Mouse (Mus musculus) brain, adult 2 months (tissue): ENCODE data around the gene Tomm34.

ENCODE experiments used
- DNase-seq: peaks from one replicate; pipeline ENCODE4 v3.0.0; 2011; ENCODE audit warnings: low read depth, low spot score

Tomm34 gene

DNA sequence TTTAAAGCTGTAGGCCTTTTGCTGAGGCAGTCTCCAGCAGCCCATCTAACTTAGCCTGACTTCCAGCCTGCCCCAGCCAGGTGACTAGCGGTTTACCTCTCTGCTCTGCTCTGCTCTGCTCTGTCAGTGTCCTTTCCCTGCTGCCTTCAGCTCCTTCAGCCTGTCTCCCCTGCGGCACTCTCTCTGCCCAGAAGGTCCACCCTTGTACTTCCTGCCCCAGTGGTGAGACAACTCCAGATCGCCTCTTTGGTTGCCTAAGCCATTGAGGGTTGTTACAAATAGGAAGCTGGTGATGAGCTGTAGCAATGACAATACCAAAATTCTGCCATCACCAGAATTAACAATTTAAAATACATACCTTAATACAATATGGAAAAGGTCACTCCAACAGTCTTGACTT is 60.0 kb downstream of the Tomm34 start:
- no peak for DNase-seq

DNA sequence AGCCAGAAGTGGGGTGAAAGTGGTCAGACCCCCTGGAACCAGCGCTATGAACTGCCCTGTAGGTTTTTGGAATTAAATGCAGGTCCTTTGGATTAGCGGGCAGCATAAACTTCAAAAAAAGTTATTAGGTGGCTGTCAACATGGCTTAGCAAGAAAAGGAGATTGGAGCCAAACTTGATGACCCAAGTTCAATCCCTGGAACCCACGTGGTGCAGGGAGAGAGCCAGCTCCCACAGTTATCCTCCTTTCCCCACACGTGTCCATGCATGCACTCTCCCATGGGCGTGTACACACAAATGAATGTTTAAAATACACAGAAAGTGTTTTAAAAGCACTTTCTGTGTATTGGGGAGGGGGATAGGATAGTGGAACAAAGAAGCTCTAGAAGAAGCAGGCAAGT is 60.5 kb downstream of the Tomm34 start:
- no peak for DNase-seq

DNA sequence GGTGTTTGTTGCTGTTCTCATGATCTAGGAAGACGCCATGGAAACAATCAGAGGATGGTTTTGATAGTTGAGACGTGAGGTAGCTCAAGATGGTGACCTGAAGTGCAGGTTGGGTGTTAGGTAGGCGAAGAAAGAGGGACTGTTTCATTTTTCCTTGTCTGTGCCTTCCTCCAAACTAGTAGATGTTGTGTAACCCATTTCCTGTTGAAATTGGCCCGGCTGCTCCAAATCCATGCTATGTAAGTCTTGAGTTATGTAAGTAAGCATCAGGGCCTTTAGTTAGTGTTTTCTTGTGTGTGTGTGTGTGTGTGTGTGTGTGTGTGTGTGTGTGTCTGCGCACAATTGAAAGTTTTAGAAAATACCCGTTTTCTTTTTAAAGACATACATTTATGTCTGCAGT is 61.7 kb downstream of the Tomm34 start:
- DNase-seq, result peak; percentile 67

DNA sequence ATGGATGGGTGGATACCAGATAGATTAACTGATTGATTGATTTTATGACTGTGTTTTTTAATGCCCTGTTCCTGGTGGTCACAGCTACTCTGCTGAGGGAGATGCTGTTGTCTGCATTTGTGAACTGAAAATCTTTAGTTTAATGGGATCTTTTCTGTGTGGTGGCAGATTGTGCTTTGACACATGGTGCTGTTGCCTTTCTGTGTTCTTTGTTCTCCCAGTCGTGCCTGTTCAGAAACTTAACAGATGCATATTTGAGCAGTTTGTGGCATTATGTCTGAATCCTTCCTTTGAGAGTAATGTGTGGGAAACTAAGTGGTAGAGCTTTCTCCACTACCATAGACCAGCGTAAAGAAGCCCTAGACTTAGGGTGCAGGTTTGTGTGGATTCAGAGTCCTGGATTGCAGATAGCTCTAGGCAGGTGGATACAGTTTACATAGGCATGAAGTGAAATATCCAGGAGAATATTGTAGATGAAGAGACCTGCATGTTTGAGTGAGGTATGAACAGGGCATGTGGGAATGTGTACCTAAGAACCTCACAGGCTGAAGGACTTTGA is 62.9 kb downstream of the Tomm34 start:
- DNase-seq, result peak; percentile 59

DNA sequence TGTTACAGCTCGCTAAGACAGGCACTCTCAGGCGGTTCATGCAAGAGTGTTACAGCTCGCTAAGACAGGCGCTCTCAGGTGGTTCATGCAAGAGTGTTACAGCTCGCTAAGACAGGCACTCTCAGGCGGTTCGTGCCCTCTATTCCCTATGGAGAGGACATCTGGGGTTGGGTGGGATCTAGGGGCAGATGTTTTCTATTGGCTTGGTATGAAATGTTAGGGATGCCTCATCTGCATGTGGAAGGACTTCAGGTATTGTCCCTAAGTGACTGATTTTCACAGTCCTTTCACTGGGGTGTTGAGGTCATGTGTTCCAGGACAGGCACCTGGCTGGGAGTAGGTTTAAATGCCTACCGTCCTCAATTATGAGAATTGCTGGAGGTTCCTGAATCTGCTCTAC is 63.4 kb downstream of the Tomm34 start:
- DNase-seq, result no peak

DNA sequence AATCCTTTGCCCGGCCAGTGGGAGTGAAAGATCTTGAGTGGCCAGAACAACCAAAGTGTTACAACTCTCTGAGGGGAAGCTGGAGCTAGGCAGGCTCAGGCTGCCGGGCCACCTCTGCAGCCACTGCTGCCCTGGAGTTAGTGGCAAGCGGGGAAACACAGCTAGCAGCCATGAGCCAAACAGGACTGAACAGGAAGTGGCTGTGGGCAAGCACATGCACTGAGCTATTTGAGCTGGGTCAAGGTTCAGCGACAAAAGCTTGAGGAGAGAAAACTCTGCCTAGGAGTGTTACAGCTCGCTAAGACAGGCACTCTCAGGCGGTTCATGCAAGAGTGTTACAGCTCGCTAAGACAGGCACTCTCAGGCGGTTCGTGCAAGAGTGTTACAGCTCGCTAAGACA is 64.0 kb downstream of the Tomm34 start:
- DNase-seq, result no peak

DNA sequence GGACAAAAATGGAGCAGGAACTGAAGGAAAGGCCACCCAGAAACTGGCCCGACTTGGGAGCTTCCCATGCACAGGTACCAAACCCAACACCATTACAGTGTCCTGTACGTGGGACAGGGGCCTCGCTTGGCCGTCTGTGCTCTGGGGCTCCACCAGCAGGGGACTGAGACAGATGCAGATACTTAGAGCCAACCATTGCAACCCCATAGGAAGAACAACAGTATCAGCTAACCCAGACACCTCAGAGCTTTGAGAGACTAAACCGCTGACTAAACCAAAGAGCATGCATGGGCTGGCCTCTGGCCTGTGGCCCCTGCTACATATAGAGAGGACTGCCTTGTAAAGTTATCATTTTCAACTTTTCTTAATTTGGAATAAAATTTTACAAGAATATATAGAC is 66.5 kb downstream of the Tomm34 start:
- no peak for DNase-seq
